ENCODE assay signal across 15 mouse cellular contexts in the genomic region with DNA sequence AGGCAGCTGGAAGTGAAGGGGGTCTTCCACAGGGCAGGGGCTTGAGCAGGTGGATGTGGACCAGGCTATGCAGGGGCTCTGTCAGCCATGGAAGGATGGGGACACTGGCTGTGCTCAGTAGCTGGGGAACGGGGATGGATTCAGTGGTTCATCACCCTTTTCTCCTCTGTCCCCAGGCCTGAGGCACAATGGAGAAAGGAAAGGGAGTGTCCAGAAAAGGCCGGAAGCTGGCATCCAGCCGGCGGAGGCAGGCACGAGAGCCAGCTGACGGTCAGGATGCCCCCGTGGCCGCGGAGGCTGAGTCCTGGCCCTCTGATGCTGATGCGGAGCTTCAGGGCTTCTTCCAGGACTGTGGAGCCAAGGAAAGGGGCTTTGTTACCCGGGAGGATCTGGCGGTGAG. TPM values are rescaled to one million over a fixed set of nuclear protein-coding genes. Genes with fewer than 3 reads are reported as not detected.
DNase-seq lines count a peak whose midpoint lies in the region; ATAC-seq and TF ChIP-seq lines count a peak whose summit lies in the region.
"Had no signal": no experiment of that assay in that cellular context is flagged by ENCODE, and none has a peak within 500 bp of the region (broad histone marks: within the 10 kb centered on the region; RNA-seq: fewer than 3 reads in every experiment).

No protein-coding gene starts in this region.

- no peak overlapping the region for H3K27ac ChIP-seq in kidney, adult 2 months (ENCODE audit: insufficient read depth, low read depth, low read length)
- H3K27ac ChIP-seq: kidney, postnatal 0 days; lung, embryonic 15.5 days; neural tube, embryonic 12.5 days had no signal

- no peak overlapping the region for H3K4me3 ChIP-seq in kidney, adult 2 months (ENCODE audit: insufficient read depth, low read depth, low read length)
- H3K4me3 ChIP-seq: lung, embryonic 15.5 days; neural tube, embryonic 12.5 days had no signal

- H3K4me1 ChIP-seq in kidney, adult 2 months (ENCODE audit: control insufficient read depth, insufficient read depth, low read length): peaks cover 13% of the 10 kb centered on the region; the same call in 1 of the 2 replicates
- H3K4me1 ChIP-seq: neural tube, embryonic 12.5 days had no signal

- TF ChIP-seq POLR2A in kidney, adult 2 months (IDR thresholded peaks at IDR 0.05; ENCODE audit: low read depth, low read length): no peak

- no peak for TF ChIP-seq CTCF in kidney, adult 2 months (conservative IDR thresholded peaks at IDR 0.05; ENCODE audit: insufficient read depth, insufficient read length, low read depth, low read length)

- no peaks in the 10 kb centered on the region for H3K36me3 ChIP-seq in kidney, adult 2 months (ENCODE audit: control insufficient read depth, insufficient read depth, low read length)
- H3K36me3 ChIP-seq: lung, embryonic 15.5 days; neural tube, embryonic 12.5 days had no signal

- ATAC-seq in cerebellum, adult (ENCODE audit: insufficient number of reproducible peaks, low FRiP score, low TSS enrichment): no peak

- peak; percentile 76 to 78 for DNase-seq in cerebellum, postnatal 10 days
- peak; percentile 55 for DNase-seq in kidney, adult 2 months
- DNase-seq in kidney, adult 9 months: no peak
- peak; percentile 2 for DNase-seq in thymus, postnatal 14 days
- no peak for DNase-seq in thymus, adult 18-20 months
- peak; percentile 73 for DNase-seq in lung, postnatal 36 days
- no peak for DNase-seq in spleen, postnatal 36 days (ENCODE audit: low spot score in 2 of 2)
- DNase-seq: cerebellum, adult 8-10 months; layer of hippocampus, postnatal 36 days; midbrain, embryonic 14.5 days had no signal

- WGBS in kidney, adult 2 months: 44% methylated on average over 12 of the region's 12 CpGs

- H3K27me3 ChIP-seq in kidney, adult 2 months (replicated peaks; ENCODE audit: control insufficient read depth, insufficient read depth, low read length): no peaks in the 10 kb centered on the region
- H3K27me3 ChIP-seq: lung, embryonic 15.5 days; neural tube, embryonic 12.5 days had no signal

RNA-seq across cellular contexts. Expression of a gene that starts 6.7 kb away (rescaled TPM):
- 0.16 and 0.34 TPM in 2 replicates for polyA plus RNA-seq in kidney, adult 2 months (2012; rRNA removed)
- polyA plus RNA-seq: heart, embryonic 11.5 days had no signal

RNA-seq across cellular contexts. Expression of a gene that starts 29.9 kb away (rescaled TPM):
- polyA plus RNA-seq in kidney, adult 2 months (2012; rRNA removed): 11.6 and 13.7 TPM in 2 replicates

Comparison
In these comparisons a context has a peak if more than half of its experiments do, and no peak if none do; other contexts are left out.
1. DNase-seq: peak in cerebellum, postnatal 10 days (2 of 2), kidney, adult 2 months (single experiment), thymus, postnatal 14 days (single experiment) and lung, postnatal 36 days (single experiment); none in kidney, adult 9 months (single experiment), thymus, adult 18-20 months (0 of 2) and spleen, postnatal 36 days (0 of 2).